8 mouse cellular contexts compared by ENCODE assay signal in genomic region chr17:57058891-57059485, GRCm38 (mm10). TPM values are rescaled to one million over a fixed set of nuclear protein-coding genes. Genes with fewer than 3 reads are reported as not detected.
DNase-seq lines count a peak whose midpoint lies in the region; ATAC-seq and TF ChIP-seq lines count a peak whose summit lies in the region.

Crb3 (plus strand) TSS chr17:57059105.

- WGBS in thymus, adult 2 months: 13% methylated on average over 21 of the region's 22 CpGs
- 1% methylated on average over 19 of the region's 22 CpGs for WGBS in heart, embryonic 11.5 days (ENCODE audit: insufficient replicate concordance)
- WGBS in kidney, embryonic 15.5 days: 2% methylated on average over 14 of the region's 22 CpGs
- WGBS in lung, embryonic 16.5 days: 1% methylated on average over 17 of the region's 22 CpGs

- H3K27me3 ChIP-seq in thymus, adult 2 months (ENCODE audit: control insufficient read depth, insufficient read depth, low read length): peaks cover 3% of the 10 kb centered on the region; the same call in 1 of the 2 replicates
- H3K27me3 ChIP-seq in heart, embryonic 11.5 days (ENCODE audit: control insufficient read depth, insufficient read depth, low read length): peaks cover 32% of the 10 kb centered on the region
- peaks cover 29% of the 10 kb centered on the region for H3K27me3 ChIP-seq in kidney, embryonic 15.5 days
- H3K27me3 ChIP-seq in lung, embryonic 16.5 days (ENCODE audit: control insufficient read depth, insufficient read depth, low read depth, low read length): peaks cover 25% of the 10 kb centered on the region

- H3K27ac ChIP-seq in thymus, adult 2 months (ENCODE audit: control insufficient read depth, insufficient read depth, low read length): no peak within 1 kb of the TSS
- peak within 1 kb of the TSS; percentile 96 for H3K27ac ChIP-seq in cortical plate, adult 2 months (ENCODE audit: insufficient read depth, low read length)
- no peak within 1 kb of the TSS for H3K27ac ChIP-seq in heart, embryonic 11.5 days (ENCODE audit: low read depth, low read length)
- peak within 1 kb of the TSS; percentile 84 for H3K27ac ChIP-seq in kidney, embryonic 15.5 days
- H3K27ac ChIP-seq in lung, embryonic 16.5 days (ENCODE audit: low read length): peak within 1 kb of the TSS; percentile 86

- H3K4me3 ChIP-seq in thymus, adult 2 months (ENCODE audit: control insufficient read depth, insufficient read depth, low read length): peak within 1 kb of the TSS; percentile 89
- H3K4me3 ChIP-seq in cortical plate, adult 2 months (ENCODE audit: insufficient read depth, low read length): peak within 1 kb of the TSS; percentile 98
- H3K4me3 ChIP-seq in heart, embryonic 11.5 days (ENCODE audit: low read depth, low read length): peak within 1 kb of the TSS; percentile 81
- peak within 1 kb of the TSS; percentile 84 for H3K4me3 ChIP-seq in kidney, embryonic 15.5 days (replicated peaks)
- peak within 1 kb of the TSS; percentile 81 for H3K4me3 ChIP-seq in lung, embryonic 16.5 days (ENCODE audit: low read length)

- 0 out of 2 replicates have a peak, but pooled peaks cover 5% of the 10 kb centered on the region for H3K36me3 ChIP-seq in thymus, adult 2 months (ENCODE audit: control insufficient read depth, insufficient read depth, low read length)
- H3K36me3 ChIP-seq in heart, embryonic 11.5 days (ENCODE audit: control insufficient read depth, insufficient read depth, low read length): no peaks in the 10 kb centered on the region
- H3K36me3 ChIP-seq in kidney, embryonic 15.5 days: peaks cover 28% of the 10 kb centered on the region
- no peaks in the 10 kb centered on the region for H3K36me3 ChIP-seq in lung, embryonic 16.5 days (ENCODE audit: control insufficient read depth, insufficient read depth, low read length)

- ATAC-seq in heart, embryonic 11.5 days (replicated peaks; ENCODE audit: insufficient number of reproducible peaks, low FRiP score, low TSS enrichment): 0 out of 2 replicates have a peak, but pooled peaks have one; percentile 7
- no peak for ATAC-seq in kidney, embryonic 15.5 days (replicated peaks; ENCODE audit: low FRiP score)
- peak; percentile 1; the same call in 1 of the 2 replicates for ATAC-seq in lung, embryonic 16.5 days (ENCODE audit: low read depth)

- no peak for TF ChIP-seq CTCF in thymus, adult 2 months (IDR thresholded peaks at IDR 0.05; ENCODE audit: borderline replicate concordance, control insufficient read depth, extremely low read depth, insufficient read depth, low read length, poor library complexity)
- no peak for TF ChIP-seq CTCF in cortical plate, adult 2 months (IDR thresholded peaks at IDR 0.05; ENCODE audit: extremely low read depth, insufficient read depth, low read length)

- no peak for TF ChIP-seq POLR2A in thymus, adult 2 months (IDR thresholded peaks at IDR 0.05; ENCODE audit: control insufficient read depth, extremely low read depth, insufficient read depth, low read length, poor library complexity)
- TF ChIP-seq POLR2A in cortical plate, adult 2 months (IDR thresholded peaks at IDR 0.05; ENCODE audit: extremely low read depth, insufficient read depth, low read length): no peak

- peak; percentile 23 for DNase-seq in thymus, adult 2 months
- no peak for DNase-seq in thymus, postnatal 25 days
- peak; percentile 26 for DNase-seq in skeletal muscle tissue, adult 2 months (ENCODE audit: low read depth, low spot score)
- DNase-seq in urinary bladder, adult 18-20 months (ENCODE audit: low spot score in 2 of 2): no peak

- H3K4me1 ChIP-seq in thymus, adult 2 months (replicated peaks; ENCODE audit: control insufficient read depth, insufficient read depth, low read length): peaks cover 26% of the 10 kb centered on the region
- H3K4me1 ChIP-seq in cortical plate, adult 2 months (ENCODE audit: control insufficient read depth, insufficient read depth, low read length): peaks cover 4% of the 10 kb centered on the region; the same call in 1 of the 2 replicates
- H3K4me1 ChIP-seq in heart, embryonic 11.5 days (ENCODE audit: control insufficient read depth, insufficient read depth, low read length): peaks cover 17% of the 10 kb centered on the region
- peaks cover 37% of the 10 kb centered on the region for H3K4me1 ChIP-seq in kidney, embryonic 15.5 days
- H3K4me1 ChIP-seq in lung, embryonic 16.5 days (replicated peaks; ENCODE audit: control insufficient read depth, insufficient read depth, low read length): peaks cover 8% of the 10 kb centered on the region

- H3K9ac ChIP-seq in heart, embryonic 11.5 days (ENCODE audit: low read depth, low read length): peak within 1 kb of the TSS; percentile 86
- peak within 1 kb of the TSS; percentile 75 for H3K9ac ChIP-seq in kidney, embryonic 15.5 days
- peak within 1 kb of the TSS; percentile 79 for H3K9ac ChIP-seq in lung, embryonic 16.5 days (ENCODE audit: low read length)

- H3K4me2 ChIP-seq in heart, embryonic 11.5 days: peak within 1 kb of the TSS; percentile 91
- peak within 1 kb of the TSS; percentile 93 for H3K4me2 ChIP-seq in kidney, embryonic 15.5 days
- peak within 1 kb of the TSS; percentile 95 for H3K4me2 ChIP-seq in lung, embryonic 16.5 days (ENCODE audit: low read depth, low read length)

- H3K9me3 ChIP-seq in heart, embryonic 11.5 days (replicated peaks; ENCODE audit: control insufficient read depth, low read length): no peaks in the 10 kb centered on the region
- no peaks in the 10 kb centered on the region for H3K9me3 ChIP-seq in kidney, embryonic 15.5 days (replicated peaks)
- no peaks in the 10 kb centered on the region for H3K9me3 ChIP-seq in lung, embryonic 16.5 days (ENCODE audit: control insufficient read depth, low read length)

RNA-seq across cellular contexts. Expression of gene Crb3, which starts in this region (rescaled TPM):
- 3.4 and 5.9 TPM in 2 replicates for polyA plus RNA-seq in thymus, adult 2 months (2012; rRNA removed)
- 0.93 and 1.6 TPM in 2 replicates for polyA plus RNA-seq in cortical plate, adult 2 months (2012; rRNA removed)
- polyA plus RNA-seq in heart, embryonic 11.5 days (2014; fragmentation: Nextera tagmentation; extraction: Ambion mirVana): 0.31 and 0.72 TPM in 2 replicates
- polyA plus RNA-seq in kidney, embryonic 15.5 days (2015; fragmentation: Nextera tagmentation; extraction: Ambion mirVana): 49.9 and 52.7 TPM in 2 replicates
- polyA plus RNA-seq in lung, embryonic 16.5 days (2015; fragmentation: Nextera tagmentation; extraction: Ambion mirVana): 62.6 and 63.1 TPM in 2 replicates

Comparison
In these comparisons a context has a peak if more than half of its experiments do, and no peak if none do; other contexts are left out.
1. DNase-seq: peak in thymus, adult 2 months (single experiment) and skeletal muscle tissue, adult 2 months (single experiment); none in thymus, postnatal 25 days (single experiment) and urinary bladder, adult 18-20 months (0 of 2).
2. Peak in ATAC-seq, H3K4me3 ChIP-seq, H3K9ac ChIP-seq and H3K4me2 ChIP-seq in heart, embryonic 11.5 days; RNA of the gene not detected or under 1 TPM.
3. H3K27ac ChIP-seq: peak in cortical plate, adult 2 months (single experiment), kidney, embryonic 15.5 days (single experiment) and lung, embryonic 16.5 days (single experiment); none in thymus, adult 2 months (single experiment) and heart, embryonic 11.5 days (single experiment).
4. Peak in every context shown above with its lines, with median percentiles within 50 percentile points of each other: H3K4me3 ChIP-seq, H3K4me2 ChIP-seq and H3K9ac ChIP-seq.